ENCODE assay signal across 8 mouse cellular contexts in genomic region chr5:114608516-114608915, GRCm38 (mm10). TPM values are rescaled to one million over a fixed set of nuclear protein-coding genes. Genes with fewer than 3 reads are reported as not detected.
DNase-seq lines count a peak whose midpoint lies in the region; TF ChIP-seq lines count a peak whose summit lies in the region.

No protein-coding gene starts in this region.

- WGBS in olfactory bulb, adult 2 months, result 8% methylated on average over 12 of the region's 12 CpGs

- H3K27ac ChIP-seq in olfactory bulb, adult 2 months (ENCODE audit: insufficient read depth, low read depth, low read length), result no peak overlapping the region

- TF ChIP-seq POLR2A in olfactory bulb, adult 2 months (IDR thresholded peaks at IDR 0.05; ENCODE audit: insufficient read depth, low read depth, low read length), result no peak

- peaks cover 36% of the 10 kb centered on the region for H3K4me1 ChIP-seq in olfactory bulb, adult 2 months (ENCODE audit: control insufficient read depth, insufficient read depth, low read length)

- intact Hi-C loops in gastrocnemius, postnatal 14 days (cut with DNase I; ENCODE audit: low total_unique reads), result no loop called here

- TF ChIP-seq CTCF in olfactory bulb, adult 2 months (IDR thresholded peaks at IDR 0.05; ENCODE audit: insufficient read depth, low read depth, low read length), result peak; percentile 85

- no peak overlapping the region for H3K4me3 ChIP-seq in olfactory bulb, adult 2 months (ENCODE audit: insufficient read depth, low read depth, low read length)

- DNase-seq in ovary, postnatal 10 days (ENCODE audit: low spot score), result peak; percentile 74
- DNase-seq in ovary, adult 18-20 months (ENCODE audit: low spot score), result no peak
- peak; percentile 87 to 96 for DNase-seq in cerebellum, postnatal 4 days (ENCODE audit: low spot score in 2 of 2)
- peak; percentile 73 for DNase-seq in gastrocnemius, postnatal 14 days
- DNase-seq in kidney, postnatal 36 days, result peak; percentile 69 to 92
- peak; percentile 57 to 73 for DNase-seq in lung, adult 18-20 months
- peak; percentile 91 for DNase-seq in thymus, postnatal 14 days

RNA-seq across cellular contexts. Expression of gene Fam222a, which starts 40.7 kb away (rescaled TPM):
- total RNA-seq in gastrocnemius, postnatal 14 days (2021), result under 1 TPM; 0.49 to 0.96 TPM
- not detected in 2 replicates for polyA plus RNA-seq in olfactory bulb, adult 2 months (2012; ENCODE audit: insufficient read depth, insufficient read length, low replicate concordance, missing spikeins)

RNA-seq across cellular contexts. Expression of gene Trpv4, which starts 49.7 kb away (rescaled TPM):
- 1 to 10 TPM; 1.6 to 1.8 TPM for total RNA-seq in gastrocnemius, postnatal 14 days (2021)
- polyA plus RNA-seq in olfactory bulb, adult 2 months (2012; ENCODE audit: insufficient read depth, insufficient read length, low replicate concordance, missing spikeins), result not detected in 2 replicates
